Mouse (Mus musculus): ENCODE measurements around the gene Rbm33. TPM values are rescaled to one million over a fixed set of nuclear protein-coding genes. Genes with fewer than 3 reads are reported as not detected.
A peak's percentile ranks its signal among the peaks of the same experiment; 100 is the strongest.

Gene Rbm33
- polyA plus RNA-seq, 1 experiment from 2014 or later = 12.1 TPM

GRCm38 (mm10) chr5:28299346-28299745 is 17.6 kb upstream of the Rbm33 start:
- WGBS = 79% methylated on average over 6 of the region's 6 CpGs
- Histone ChIP-seq H3K4me2 (no peak overlapping the region), H3K36me3 (no peaks in the 10 kb centered on the region), H3K27me3 (replicated peaks) (no peaks in the 10 kb centered on the region), H3K27ac (no peak overlapping the region), H3K9ac (no peak overlapping the region), H3K4me3 (replicated peaks) (no peak overlapping the region), H3K9me3 (no peaks in the 10 kb centered on the region), H3K4me1 (no peaks in the 10 kb centered on the region)
- no peak for ATAC-seq (ENCODE audit: insufficient read depth, low FRiP score, low read depth)

- Histone ChIP-seq H3K4me3 (replicated peaks) (no peak overlapping the region), H3K4me2 (no peak overlapping the region), H3K27me3 (replicated peaks) (no peaks in the 10 kb centered on the region), H3K9me3 (no peaks in the 10 kb centered on the region), H3K27ac (no peak overlapping the region), H3K36me3 (no peaks in the 10 kb centered on the region), H3K9ac (no peak overlapping the region), H3K4me1 (no peaks in the 10 kb centered on the region)
- 84% methylated on average over 1 of the region's 1 CpGs for WGBS
- no peak for ATAC-seq (ENCODE audit: insufficient read depth, low FRiP score, low read depth)
These were observed 14.2 kb upstream of the Rbm33 start for GRCm38 (mm10) chr5:28302671-28303070.

- Histone ChIP-seq H3K36me3 (no peaks in the 10 kb centered on the region), H3K4me2 (no peak overlapping the region), H3K9me3 (no peaks in the 10 kb centered on the region), H3K27ac (no peak overlapping the region), H3K4me3 (replicated peaks) (no peak overlapping the region), H3K4me1 (no peaks in the 10 kb centered on the region), H3K27me3 (replicated peaks) (no peaks in the 10 kb centered on the region), H3K9ac (no peak overlapping the region)
- ATAC-seq (ENCODE audit: insufficient read depth, low FRiP score, low read depth) = no peak
These were observed 12.4 kb upstream of the Rbm33 start for GRCm38 (mm10) chr5:28304551-28304950.

DNA sequence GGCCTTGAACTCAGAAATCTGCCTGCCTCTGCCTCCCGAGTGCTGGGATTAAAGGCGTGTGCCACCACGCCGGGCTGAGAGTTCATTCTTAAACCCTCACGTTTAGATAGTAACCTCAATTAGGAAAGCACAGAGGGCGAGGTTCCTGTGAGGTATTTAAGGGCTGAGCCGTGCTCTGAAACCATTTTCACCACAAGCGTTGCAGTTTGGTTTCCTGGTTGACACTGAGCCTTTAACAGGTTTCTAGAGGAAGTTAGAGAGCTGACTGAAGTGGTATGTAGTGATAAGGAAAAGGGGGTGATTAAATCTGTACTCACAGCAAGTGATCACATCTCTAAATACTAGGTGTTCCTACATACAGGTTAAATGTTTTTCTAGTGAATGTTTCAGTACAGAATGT is 1.4 kb upstream of the Rbm33 start:
- H3K27me3 ChIP-seq (replicated peaks) = no peaks in the 10 kb centered on the region
- H3K36me3 ChIP-seq = no peaks in the 10 kb centered on the region
- H3K9me3 ChIP-seq = no peaks in the 10 kb centered on the region
- 65% methylated on average over 8 of the region's 8 CpGs for WGBS
- no peak overlapping the region for H3K9ac ChIP-seq
- H3K4me3 ChIP-seq (replicated peaks) = no peak overlapping the region
- no peak for ATAC-seq (ENCODE audit: insufficient read depth, low FRiP score, low read depth)
- H3K27ac ChIP-seq = no peak overlapping the region
- H3K4me2 ChIP-seq = no peak overlapping the region
- H3K4me1 ChIP-seq = peaks cover 5% of the 10 kb centered on the region; the same call in 1 of the 2 replicates

DNA sequence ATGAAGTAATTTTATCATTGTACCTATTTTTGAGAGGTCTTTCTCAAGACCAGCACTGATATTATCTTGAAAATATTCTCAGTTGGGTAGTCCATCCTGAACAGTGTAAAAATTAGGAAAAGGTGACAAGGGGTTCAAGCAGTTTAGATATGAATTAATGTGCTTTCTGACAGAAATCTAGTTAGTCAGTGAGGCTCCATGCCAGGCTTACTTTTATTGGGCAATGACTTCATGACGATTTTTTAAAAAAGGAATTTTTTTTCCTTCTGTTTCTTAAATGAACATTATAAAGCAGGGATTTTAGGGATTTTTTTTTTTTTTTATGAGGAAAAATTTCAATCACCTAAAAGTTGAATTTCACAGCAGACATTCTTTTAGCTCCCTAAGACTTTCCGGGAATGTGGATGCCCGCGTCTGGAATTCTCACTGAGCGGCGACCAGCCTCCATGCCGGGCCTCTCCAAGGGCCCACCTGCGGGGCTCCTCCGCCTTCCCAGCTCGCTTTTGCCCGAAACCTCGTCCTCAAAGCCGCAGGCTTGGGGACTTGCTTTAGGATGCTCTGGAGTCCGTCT is 685 bp upstream of the Rbm33 start:
- peak; percentile 31; the same call in 1 of the 2 replicates for ATAC-seq (ENCODE audit: insufficient read depth, low FRiP score, low read depth)
- no peaks in the 10 kb centered on the region for H3K36me3 ChIP-seq
- peaks cover 5% of the 10 kb centered on the region; the same call in 1 of the 2 replicates for H3K4me1 ChIP-seq
- H3K9ac ChIP-seq = peak overlapping the region; percentile 97
- H3K4me3 ChIP-seq (replicated peaks) = peak overlapping the region; percentile 92
- no peaks in the 10 kb centered on the region for H3K27me3 ChIP-seq (replicated peaks)
- 1% methylated on average over 14 of the region's 14 CpGs for WGBS
- H3K9me3 ChIP-seq = no peaks in the 10 kb centered on the region
- peak overlapping the region; percentile 56 for H3K4me2 ChIP-seq
- H3K27ac ChIP-seq = peak overlapping the region; percentile 100

- Histone ChIP-seq H3K4me2 (peak overlapping the region; percentile 56), H3K9me3 (no peaks in the 10 kb centered on the region), H3K9ac (peak overlapping the region; percentile 97), H3K4me3 (replicated peaks) (peak overlapping the region; percentile 92), H3K27me3 (replicated peaks) (no peaks in the 10 kb centered on the region), H3K36me3 (no peaks in the 10 kb centered on the region), H3K4me1 (peaks cover 5% of the 10 kb centered on the region; the same call in 1 of the 2 replicates), H3K27ac (peak overlapping the region; percentile 100)
- WGBS = under 1% methylated on average over 56 of the region's 62 CpGs
- peak; percentile 71 for ATAC-seq (ENCODE audit: insufficient read depth, low FRiP score, low read depth)
These were observed 464 bp downstream of the Rbm33 start for GRCm38 (mm10) chr5:28317253-28317916.

DNA sequence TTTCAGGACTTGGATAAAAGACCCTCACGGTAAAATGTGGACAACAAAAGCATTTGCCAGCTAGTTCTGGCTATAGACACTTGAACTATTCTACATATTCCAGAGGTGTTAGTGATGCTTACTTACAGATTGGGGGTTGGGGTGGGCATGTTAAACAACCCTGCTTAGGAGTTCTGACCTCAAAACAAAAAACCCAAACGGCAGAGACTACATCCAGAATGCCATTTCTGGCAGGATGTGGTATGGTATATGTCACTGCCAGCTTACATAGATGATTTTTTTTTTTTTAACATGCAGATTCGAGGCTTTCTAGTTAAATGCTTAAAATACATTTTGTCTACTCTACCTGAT is 971 bp downstream of the Rbm33 start:
- peak overlapping the region; percentile 100; the same call in 1 of the 2 replicates for H3K27ac ChIP-seq
- H3K27me3 ChIP-seq (replicated peaks) = no peaks in the 10 kb centered on the region
- no peaks in the 10 kb centered on the region for H3K36me3 ChIP-seq
- H3K4me2 ChIP-seq = peak overlapping the region; percentile 56
- H3K4me1 ChIP-seq = peaks cover 5% of the 10 kb centered on the region; the same call in 1 of the 2 replicates
- peak overlapping the region; percentile 92 for H3K4me3 ChIP-seq (replicated peaks)
- peak overlapping the region; percentile 97; the same call in 1 of the 2 replicates for H3K9ac ChIP-seq
- H3K9me3 ChIP-seq = no peaks in the 10 kb centered on the region
- no peak for ATAC-seq (ENCODE audit: insufficient read depth, low FRiP score, low read depth)
- 3% methylated on average over 3 of the region's 3 CpGs for WGBS

DNA sequence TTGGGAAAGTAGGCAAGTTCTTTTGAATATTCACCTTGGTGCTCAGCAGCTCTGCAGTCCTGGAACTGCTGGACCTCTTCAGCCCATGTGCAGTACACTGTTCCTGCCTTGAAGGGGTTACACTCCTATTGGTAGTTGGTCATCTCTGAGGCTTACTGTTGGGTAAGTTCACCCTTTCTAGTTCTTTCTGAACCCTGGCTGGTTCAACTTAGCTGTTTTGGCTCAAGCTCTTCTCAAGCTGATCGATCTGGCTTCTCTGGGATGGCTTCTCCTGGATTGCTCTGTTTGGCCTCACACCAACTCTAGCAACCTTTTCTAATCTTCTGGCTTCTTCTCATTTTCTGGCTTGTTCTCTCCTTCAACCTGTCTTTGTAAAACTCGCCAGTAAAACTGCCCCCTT is 1.8 kb downstream of the Rbm33 start:
- no peaks in the 10 kb centered on the region for H3K9me3 ChIP-seq
- H3K9ac ChIP-seq = no peak overlapping the region
- H3K27ac ChIP-seq = no peak overlapping the region
- H3K4me1 ChIP-seq = peaks cover 5% of the 10 kb centered on the region; the same call in 1 of the 2 replicates
- 59% methylated on average over 2 of the region's 2 CpGs for WGBS
- no peak for ATAC-seq (ENCODE audit: insufficient read depth, low FRiP score, low read depth)
- no peaks in the 10 kb centered on the region for H3K27me3 ChIP-seq (replicated peaks)
- no peak overlapping the region; the same call in 1 of the 2 replicates for H3K4me3 ChIP-seq (replicated peaks)
- H3K36me3 ChIP-seq = no peaks in the 10 kb centered on the region
- peak overlapping the region; percentile 56 for H3K4me2 ChIP-seq

GRCm38 (mm10) chr5:28321769-28322168 is 4.8 kb downstream of the Rbm33 start:
- no peaks in the 10 kb centered on the region for H3K27me3 ChIP-seq (replicated peaks)
- H3K9me3 ChIP-seq = no peaks in the 10 kb centered on the region
- WGBS = 92% methylated on average over 1 of the region's 1 CpGs
- ATAC-seq (ENCODE audit: insufficient read depth, low FRiP score, low read depth) = no peak
- H3K4me1 ChIP-seq = peaks cover 5% of the 10 kb centered on the region; the same call in 1 of the 2 replicates
- no peaks in the 10 kb centered on the region for H3K36me3 ChIP-seq
- H3K4me2 ChIP-seq = no peak overlapping the region
- H3K4me3 ChIP-seq (replicated peaks) = no peak overlapping the region
- no peak overlapping the region for H3K27ac ChIP-seq
- H3K9ac ChIP-seq = no peak overlapping the region

DNA sequence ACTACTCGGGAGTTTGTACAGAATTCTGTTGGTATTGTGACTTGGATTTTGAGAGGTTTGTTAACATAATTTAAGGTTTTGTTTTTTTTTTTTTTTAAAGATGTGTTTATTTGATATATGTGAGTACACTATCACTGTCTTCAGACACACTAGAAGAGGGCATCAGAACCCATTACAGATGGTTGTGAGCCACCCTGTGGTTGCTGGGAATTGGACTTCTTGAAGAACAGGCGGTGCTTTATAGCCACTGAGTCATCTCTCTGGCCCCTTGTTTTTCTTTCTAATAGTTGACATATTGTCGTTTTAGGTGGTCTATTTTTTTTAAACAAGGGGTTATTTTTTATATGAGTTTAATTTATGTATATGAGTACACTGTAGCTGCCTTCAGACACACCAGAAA is 5.3 kb downstream of the Rbm33 start:
- Histone ChIP-seq H3K27me3 (replicated peaks) (no peaks in the 10 kb centered on the region), H3K9ac (no peak overlapping the region), H3K27ac (no peak overlapping the region), H3K4me2 (no peak overlapping the region), H3K4me3 (replicated peaks) (no peak overlapping the region), H3K36me3 (no peaks in the 10 kb centered on the region), H3K9me3 (no peaks in the 10 kb centered on the region), H3K4me1 (peaks cover 5% of the 10 kb centered on the region; the same call in 1 of the 2 replicates)
- ATAC-seq (ENCODE audit: insufficient read depth, low FRiP score, low read depth) = no peak
- WGBS = 85% methylated on average over 3 of the region's 3 CpGs

- 83% methylated on average over 2 of the region's 2 CpGs for WGBS
- H3K9me3 ChIP-seq = no peaks in the 10 kb centered on the region
- H3K9ac ChIP-seq = no peak overlapping the region
- peaks cover under 1% of the 10 kb centered on the region; the same call in 1 of the 2 replicates for H3K4me1 ChIP-seq
- H3K4me3 ChIP-seq (replicated peaks) = no peak overlapping the region
- H3K36me3 ChIP-seq = no peaks in the 10 kb centered on the region
- H3K27ac ChIP-seq = no peak overlapping the region
- ATAC-seq (ENCODE audit: insufficient read depth, low FRiP score, low read depth) = no peak
- H3K27me3 ChIP-seq (replicated peaks) = no peaks in the 10 kb centered on the region
- H3K4me2 ChIP-seq = no peak overlapping the region
These were observed 6.9 kb downstream of the Rbm33 start for GRCm38 (mm10) chr5:28323822-28324221.

- Histone ChIP-seq H3K36me3 (no peaks in the 10 kb centered on the region), H3K27ac (no peak overlapping the region), H3K4me3 (replicated peaks) (no peak overlapping the region), H3K9ac (no peak overlapping the region), H3K9me3 (no peaks in the 10 kb centered on the region), H3K4me1 (no peaks in the 10 kb centered on the region), H3K4me2 (no peak overlapping the region), H3K27me3 (replicated peaks) (no peaks in the 10 kb centered on the region)
- 74% methylated on average over 1 of the region's 1 CpGs for WGBS
- no peak for ATAC-seq (ENCODE audit: insufficient read depth, low FRiP score, low read depth)
These were observed 7.5 kb downstream of the Rbm33 start for GRCm38 (mm10) chr5:28324457-28324856.

Data from stomach, embryonic 15.5 days (tissue).